Mouse (Mus musculus) layer of hippocampus, postnatal 25 days (tissue): ENCODE data around the gene Rhoc. TPM values are rescaled to one million over a fixed set of nuclear protein-coding genes. Genes with fewer than 3 reads are reported as not detected.
"Not testable (repeated sequence)": the region's sequence is repeated elsewhere in the genome, so short reads cannot be mapped to it uniquely, and the experiment has no call there.

Experiments
- DNase-seq, 2 experiments: peaks; one replicate each; pipeline ENCODE4 v3.0.0; 2022; ENCODE audit warnings: mixed read lengths in 2 of 2, low spot score in 1 of 2; ENCODE audit errors: extremely low spot score in 1 of 2
- total RNA-seq, 2 experiments: library from RNA; stranded (reverse); gene quantifications; 2 replicates each; pipeline ENCODE4 v1.2.3; 2021

Rhoc gene
- 10 to 100 TPM; 25.8 to 26.2 TPM for total RNA-seq

DNA sequence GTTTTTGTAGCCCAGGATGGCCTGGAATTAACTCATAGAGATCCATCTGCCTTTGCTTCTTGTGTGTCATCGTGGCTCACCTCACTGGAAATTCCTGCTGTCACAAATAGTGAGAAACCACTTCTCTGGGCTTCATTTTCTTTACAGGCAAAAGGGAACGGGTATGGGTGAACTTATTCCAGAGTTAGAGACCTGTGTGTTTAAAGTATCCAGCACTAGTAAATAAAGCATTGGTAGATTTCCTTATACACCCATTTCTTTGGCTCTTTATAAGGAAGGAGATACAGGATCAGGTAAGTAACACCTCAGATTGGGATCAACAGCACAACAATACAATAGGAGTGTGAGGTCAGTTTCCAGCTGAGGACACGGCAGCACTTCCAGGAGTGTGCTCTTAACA is at the start of gene Rhoc:
Gene Rhoc (plus strand): TSS at position 301 of the 400 bp plus-strand sequence.
- no peak for DNase-seq

DNA sequence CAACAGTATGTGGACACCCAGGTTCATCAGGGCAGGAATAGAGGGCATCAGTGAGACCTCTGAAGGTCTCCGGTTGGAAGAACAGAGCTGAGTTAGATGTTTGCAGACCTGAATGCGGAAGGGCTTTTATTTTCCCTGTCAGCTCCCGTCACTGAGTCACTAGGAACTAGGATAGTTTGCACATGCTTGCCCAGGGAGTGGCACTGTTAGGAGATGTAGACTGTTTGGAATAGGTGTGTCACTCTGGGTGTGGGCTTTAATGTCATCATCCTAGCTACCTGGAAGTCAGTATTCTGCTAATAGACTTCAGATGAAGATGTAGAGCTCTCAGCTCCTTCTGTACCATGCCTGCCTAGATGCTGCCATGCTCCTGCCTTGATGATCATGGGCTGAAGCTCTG is 46.2 kb upstream of the Rhoc start:
- DNase-seq: no peak

DNA sequence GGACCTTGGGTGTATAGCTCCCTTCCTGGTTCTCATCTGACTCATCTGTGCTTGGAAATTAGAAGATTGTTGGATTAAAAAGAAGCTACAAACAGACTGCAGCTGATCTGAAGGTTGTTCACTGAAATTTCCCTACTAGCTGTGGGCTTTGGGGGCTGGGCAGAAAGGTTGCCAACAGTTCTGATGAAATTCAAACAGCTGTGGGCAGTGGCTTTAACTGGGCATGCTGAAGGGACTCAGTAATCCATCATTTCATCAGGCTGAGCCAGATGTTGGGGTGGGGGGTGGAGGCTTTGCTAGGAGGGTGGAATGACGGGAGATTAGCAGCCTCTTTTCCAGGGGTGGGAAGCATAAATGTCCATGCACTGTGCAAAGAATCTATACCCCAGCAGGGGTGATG is 45.0 kb upstream of the Rhoc start:
- DNase-seq: no peak

DNA sequence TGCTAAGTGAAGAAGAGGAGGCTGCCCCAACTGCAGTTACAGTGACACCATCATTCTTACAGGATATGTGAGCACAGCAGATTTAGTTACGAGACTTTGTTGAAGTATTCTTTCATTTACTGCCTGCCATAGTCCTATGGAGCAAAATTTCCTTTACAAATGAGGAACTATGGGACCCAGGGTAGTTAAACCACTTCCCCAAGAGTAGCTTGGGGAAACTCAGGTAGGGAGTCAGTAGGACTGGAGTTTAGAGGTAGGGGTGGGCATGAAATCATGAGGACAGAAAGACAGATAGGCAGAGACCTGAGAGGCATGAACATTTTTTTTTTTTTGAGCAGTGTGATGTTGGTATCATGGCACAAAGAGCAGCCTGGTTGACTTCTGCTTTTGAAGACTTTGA is 44.3 kb upstream of the Rhoc start:
- no peak for DNase-seq

DNA sequence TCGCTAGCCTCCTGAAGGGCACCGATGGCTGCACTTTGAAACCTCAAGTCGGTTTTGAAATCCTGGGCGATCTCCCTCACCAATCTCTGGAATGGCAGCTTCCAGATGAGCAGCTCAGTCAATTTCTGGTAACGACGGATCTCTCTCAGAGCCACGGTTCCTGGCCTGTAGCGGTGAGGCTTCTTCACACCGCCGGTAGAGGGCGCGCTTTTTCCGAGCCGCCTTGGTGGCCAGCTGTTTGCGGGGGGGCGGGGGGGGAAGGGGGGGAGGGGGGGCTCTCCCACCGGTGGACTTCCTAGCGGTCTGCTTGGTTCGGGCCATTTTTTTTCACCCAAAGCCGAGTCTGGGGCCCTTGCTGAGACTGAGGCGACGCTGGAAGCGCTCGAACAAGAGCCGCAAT is 35.3 kb upstream of the Rhoc start:
- peak in 1 of 2 experiments; percentile 11 for DNase-seq

DNA sequence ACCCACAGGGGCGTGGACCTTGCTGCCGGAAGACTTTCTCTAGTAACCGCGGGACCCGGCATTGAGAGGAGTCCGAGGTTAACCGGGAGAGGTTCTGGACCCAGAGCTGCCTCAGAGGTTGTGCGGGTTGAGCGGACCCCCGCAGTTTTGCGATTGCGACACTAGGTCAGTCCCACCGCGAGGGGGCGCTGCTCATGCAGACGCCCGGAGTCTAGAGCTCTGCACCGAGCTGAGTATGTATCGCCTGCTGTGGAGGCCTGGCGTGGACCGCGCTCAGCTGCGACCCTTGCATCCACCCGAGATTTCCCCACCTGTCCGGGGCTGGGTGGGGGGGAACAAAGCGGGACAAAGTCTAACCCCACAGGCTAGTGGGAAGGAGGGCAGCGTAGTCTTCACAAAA is 29.8 kb upstream of the Rhoc start:
- DNase-seq: peak; percentile 56 to 76

DNA sequence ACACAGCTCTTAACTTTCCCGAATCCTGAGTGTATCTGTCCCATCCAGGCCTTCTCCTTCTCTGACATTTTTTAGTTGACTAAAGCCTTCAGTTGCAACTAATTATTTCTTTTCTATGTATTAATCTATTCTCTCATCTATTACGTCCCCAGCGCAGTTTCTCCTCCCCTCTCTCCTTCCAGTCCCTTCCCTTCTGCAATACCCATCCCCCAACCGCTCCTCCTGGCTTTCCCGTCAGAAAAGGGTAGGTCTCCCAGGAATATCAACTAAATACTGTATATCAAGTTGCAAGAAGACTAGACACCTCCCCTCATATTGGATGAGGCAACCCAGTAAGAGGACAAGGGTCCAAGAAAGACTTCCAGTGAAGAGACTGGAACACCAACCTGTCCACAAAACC is 29.3 kb upstream of the Rhoc start:
- DNase-seq: no peak

DNA sequence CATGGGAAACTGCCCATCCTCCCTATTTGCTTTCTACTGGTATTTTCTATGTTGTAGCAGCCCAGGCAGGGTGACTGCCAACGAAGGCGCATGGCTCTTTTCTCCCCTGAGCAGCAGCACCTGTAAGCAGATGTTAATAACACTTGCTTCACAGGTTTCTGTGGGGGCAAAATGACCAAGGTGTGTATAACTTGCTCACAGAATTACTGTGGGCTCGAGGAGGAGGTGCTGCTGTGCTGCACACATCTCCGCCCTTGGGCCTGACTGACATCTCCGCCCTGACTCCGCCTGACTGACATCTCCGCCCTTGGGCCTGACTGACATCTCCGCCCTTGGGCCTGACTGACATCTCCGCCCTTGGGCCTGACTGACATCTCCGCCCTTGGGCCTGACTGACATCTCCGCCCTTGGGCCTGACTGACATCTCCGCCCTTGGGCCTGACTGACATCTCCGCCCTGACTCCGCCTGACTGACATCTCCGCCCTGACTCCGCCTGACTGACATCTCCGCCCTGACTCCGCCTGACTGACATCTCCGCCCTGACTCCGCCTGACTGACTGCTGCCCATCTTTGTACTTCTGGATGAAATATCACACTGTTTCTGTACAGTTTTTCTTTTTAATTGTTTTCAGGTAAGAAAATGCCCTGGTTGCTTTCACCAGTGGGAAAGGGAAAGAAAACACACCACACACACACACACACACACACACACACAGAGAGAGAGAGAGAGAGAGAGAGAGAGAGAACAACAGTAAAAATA is 25.9 kb upstream of the Rhoc start:
- not testable (repeated sequence) for DNase-seq

DNA sequence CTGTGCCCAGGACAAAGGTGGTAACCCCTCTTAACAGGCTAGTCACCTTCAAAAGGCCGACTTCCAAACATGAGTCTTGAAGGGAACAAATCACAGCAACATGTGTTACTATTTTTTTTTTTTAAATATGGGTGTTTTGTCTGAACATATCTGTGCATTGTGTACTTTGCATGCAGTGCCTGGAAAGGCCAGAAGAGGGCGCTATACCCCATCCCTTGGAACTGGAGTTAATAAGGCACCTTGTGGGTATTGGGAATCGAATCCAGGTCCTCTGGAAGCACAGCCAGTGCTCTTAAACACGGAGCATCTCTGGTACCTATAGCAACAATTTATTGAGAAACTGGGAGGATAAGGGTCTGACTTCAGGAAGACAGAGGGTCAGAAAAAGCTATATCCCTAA is 23.2 kb upstream of the Rhoc start:
- peak in 1 of 2 experiments; percentile 25 for DNase-seq

DNA sequence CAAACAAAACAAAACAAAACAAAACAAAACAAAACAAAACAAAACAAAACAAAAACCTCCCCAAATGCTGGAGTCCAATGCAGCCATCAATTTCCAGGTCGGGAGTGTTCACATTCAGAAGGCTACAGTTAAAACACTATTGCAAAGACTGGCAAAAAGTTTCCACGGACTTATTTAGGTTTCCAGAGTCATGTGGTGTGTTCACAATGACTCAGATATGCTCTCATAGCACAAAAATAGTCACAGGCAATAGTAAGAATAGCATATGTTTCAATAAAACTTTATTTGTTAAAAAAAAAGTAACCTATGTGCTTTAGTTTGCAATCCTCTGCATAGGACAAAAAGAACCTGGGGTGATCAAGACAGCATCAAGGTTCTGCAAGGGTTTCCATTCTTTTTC is 21.0 kb upstream of the Rhoc start:
- DNase-seq: no peak

DNA sequence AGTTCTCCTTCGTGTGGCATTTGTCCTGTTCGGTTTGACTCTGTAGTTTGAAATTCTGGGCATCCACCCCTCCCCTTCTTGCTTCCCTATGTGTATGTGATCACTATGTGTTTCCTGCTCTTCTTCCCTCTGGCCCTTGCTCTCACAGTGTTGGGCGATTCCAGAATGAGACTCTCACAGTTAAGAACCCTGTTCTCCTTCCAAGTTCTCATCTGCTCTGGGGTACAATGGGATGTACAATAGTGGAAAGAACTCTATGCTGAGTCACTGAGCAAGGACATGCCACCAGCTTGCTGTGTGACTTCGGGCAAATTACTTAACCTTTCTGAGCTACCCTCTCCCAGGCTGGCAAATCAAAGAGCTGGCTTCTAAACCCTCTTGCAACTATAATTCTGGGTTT is 20.5 kb upstream of the Rhoc start:
- DNase-seq: no peak

DNA sequence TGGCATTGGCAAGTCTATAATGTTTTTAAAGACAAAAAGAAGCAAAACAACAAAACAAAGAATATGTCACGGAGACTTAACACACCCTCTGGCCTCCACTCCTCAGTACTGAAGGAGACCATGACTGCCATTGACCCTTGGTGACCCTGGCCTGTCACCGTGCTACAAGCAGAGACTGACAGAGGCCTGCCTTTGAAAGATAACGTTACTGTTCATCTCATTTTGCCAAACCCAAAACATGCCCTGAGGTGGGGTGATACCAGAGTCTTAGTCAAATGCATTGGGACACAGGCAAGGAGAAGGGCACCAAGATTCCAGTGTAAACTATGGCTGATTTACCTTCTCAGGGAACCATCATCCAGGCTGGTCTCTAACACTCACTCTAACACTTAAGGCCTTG is 19.0 kb upstream of the Rhoc start:
- no peak for DNase-seq

DNA sequence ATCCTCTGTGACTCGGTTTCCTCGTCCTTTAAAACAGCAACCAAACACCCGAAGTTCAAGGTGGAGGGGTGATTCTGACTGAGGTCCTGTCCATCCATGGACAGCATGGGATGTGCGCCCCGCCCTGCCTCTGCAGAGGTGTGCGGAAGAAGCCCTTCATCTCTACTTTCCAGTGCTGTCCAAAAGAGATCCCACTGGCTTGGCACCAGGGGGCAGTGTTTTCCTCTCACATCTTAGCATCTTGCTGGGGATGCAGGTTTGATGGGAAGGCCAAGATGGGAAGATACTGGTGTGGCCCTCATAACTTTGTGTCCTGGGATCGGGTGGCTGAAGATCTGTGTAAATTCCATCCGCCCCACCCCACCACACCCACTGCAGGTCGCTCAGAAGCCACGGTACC is 18.1 kb upstream of the Rhoc start:
- DNase-seq: peak; percentile 32 to 58

DNA sequence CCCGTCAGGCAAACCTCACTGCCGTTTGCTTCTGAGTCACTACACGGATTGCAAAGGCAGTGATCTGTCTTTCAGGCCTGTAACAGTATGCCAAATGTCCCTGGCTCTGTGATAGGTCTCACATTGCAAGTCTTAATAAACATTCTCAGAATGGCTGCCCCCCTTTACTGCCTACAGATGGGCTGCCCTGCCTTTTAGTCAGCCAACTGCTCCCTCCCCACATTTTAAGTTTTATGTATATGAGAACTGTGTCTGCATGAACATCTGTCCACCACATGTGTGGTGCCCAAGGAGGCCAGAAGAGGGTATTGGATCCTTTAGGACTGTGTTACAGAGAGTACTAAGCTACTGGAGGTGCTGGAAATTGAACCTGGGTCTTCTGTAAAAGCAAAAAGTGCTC is 17.3 kb upstream of the Rhoc start:
- no peak for DNase-seq

DNA sequence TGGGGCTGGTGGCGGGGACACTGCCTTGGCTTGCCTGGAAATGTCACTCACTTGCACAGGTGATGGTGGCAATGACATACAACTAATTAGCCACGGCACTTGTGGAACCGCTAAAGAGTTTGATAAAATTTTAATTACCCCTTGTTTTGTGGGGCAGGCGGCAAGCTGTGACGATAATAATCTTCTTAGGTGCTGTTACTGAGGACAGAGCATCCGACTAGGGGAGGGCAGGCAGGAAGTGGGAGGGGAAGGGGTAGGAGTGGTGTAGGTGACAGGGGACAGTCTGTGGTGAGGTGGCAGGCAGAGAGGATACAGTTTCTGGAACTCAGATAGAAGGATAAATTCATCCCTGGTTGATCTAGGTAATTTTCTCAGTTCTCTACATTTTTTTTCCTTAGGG is 16.7 kb upstream of the Rhoc start:
- no peak for DNase-seq

DNA sequence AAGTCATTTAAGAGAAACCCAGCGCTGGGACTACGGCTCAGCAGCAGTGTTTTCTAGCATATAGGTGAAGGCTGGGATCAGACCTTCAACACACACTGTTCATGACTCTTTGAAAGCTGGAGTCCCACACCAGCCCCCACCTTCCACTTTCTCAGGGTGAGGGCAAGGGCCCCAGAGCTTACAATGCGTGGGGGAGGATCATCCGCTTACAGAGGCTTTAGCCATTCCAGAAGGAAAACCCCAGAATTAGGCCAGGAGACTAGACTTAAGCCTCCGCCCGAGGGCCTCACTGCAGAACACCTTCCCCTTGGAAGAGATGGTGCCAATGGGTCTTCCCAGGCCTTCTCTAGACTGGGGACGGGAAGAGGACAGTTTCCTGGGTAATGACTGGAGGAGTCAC is 14.9 kb upstream of the Rhoc start:
- DNase-seq: no peak

DNA sequence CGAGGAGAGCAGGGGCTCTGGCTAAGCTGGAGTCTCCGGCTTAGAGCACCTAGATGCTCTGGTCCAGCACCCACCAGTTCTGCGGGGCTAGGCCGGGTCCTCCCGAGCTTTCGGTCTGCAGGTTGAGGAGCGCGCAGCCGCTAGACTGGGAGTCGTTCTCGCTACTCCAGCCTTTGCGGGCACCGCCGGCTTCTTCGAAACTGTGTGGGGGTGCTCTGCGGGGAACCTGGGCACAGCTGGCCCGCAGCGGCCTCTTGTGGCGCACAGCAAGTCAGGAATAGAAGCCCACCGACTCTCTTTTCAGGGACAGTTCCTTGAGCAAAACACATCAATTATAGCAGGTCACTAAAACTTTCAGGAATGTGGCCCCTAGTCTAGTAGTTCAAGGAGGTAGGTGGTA is 10.8 kb upstream of the Rhoc start:
- DNase-seq: no peak

DNA sequence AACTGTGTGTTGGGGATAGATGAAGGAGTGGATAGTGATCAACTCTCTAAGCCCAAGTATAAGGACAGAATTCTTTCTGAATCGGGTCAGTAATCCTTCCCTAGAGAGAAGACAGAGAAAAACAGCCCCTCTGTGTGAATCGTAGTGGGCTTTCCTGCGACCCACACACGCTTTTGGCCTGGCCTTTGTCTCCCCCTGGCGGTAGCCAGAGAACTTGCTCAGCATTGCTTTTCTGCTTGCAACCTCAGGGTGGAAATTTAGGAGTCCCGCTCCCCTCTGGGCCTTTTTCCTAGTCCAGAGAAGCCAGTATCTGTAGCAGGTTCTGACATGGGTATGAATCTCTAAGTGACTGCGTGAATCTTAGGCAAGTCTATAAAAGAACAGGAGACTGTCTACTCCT is 8.2 kb upstream of the Rhoc start:
- peak; percentile 47 to 72 for DNase-seq

DNA sequence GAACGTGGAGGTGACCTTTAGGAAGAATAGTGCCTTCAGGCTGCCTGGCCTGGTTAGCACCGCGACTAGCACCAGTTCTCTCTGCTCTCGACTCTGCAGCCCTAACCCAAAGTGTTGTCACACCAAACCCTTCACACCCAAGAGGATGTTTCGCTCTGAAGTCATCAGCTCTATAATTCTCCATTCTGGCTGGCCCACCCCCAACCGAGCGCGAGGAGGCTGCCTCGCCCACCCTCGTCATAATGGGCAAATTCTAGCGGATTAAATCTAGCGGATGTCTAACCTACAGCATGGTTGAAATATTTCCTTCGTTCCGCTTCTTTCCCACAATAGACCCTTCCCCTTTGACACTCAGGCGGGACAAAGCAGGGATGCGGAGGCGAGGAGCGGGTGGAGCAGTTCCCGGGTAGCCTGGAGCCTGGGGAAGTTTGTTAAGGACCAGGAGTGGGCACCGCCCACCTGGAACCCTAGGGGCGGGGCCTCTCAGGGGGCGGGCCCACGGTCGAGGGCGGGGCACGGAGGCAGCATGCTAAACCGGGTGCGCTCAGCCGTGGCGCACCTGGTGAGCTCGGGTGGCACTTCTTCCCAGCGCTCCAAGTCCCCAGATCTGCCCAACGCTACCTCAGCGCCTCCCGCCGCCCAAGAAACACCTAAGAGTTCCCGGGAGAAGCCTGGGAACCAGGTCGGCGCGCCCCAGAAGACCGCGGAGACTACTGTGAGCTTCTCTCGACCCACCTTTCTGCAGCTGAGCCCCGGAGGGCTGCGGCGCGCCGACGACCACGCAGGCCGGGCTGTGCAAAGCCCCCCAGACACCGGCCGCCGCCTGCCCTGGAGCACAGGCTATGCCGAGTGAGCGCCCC is 7.4 kb upstream of the Rhoc start, which contains the start of gene Ppm1j:
Gene Ppm1j (plus strand): TSS at position 496 of the 860 bp plus-strand sequence.
- DNase-seq: no peak

DNA sequence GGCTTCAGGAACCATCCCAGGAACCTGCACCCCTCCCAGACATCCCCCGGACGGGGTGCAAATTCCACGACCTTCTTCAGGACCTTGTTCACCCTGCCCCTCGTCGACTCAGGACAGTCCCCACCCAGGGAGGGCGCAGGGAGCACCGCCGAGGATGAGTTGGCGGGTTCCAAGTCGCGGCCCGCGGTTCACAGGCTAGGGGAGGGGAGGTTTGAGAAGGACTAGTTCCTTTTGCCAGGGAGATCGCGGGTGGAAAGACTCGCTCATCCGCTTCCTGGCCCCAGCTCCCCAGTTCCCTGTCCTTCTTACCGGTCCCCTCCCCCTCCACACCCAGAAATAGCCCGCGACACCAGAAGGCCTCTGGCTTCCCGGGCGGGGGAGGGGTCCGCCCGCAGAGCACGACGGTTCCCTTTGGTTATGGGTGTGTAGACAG is 6.7 kb upstream of the Rhoc start, which contains the start of gene Fam19a3:
Gene Fam19a3 (minus strand): TSS at position 370 of the 433 bp plus-strand sequence.
- no peak for DNase-seq

DNA sequence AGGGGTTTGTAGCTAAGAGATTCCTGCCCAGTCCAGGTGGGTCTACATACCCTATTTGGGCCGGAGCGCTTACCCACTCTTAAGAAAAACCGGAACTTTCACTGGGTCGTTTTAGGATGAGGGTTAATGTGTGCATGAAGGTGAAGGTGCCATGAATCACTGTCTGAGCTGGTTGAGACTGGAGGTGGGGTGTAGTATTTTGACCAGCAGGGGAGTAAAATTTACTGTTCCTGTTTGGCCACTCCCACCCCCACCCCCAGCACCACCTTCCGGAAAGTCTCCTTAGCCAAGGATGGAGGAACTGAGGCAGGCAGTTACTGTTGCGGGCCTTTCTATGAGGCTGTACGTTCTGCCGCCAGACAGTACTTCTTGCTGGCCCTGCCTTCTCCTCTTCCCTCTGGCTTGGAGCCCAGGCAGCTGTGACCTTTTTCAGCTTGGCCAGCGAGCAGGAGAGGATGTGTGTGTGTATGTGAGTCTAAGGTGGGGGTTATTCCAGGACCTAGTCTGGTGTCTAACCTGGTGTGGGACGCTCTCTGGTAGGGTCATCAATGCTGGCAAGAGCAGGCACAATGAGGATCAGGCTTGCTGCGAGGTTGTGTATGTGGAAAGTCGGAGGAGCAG is 6.0 kb upstream of the Rhoc start:
- DNase-seq: no peak
